Mouse (Mus musculus) liver, adult 2 months (tissue): ENCODE results near the gene Itsn2. TPM values are rescaled to one million over a fixed set of nuclear protein-coding genes. Genes with fewer than 3 reads are reported as not detected.

ENCODE experiments used
- DNase-seq: peaks from one replicate; pipeline ENCODE4 v3.0.0-alpha.2; 2011; ENCODE audit warnings: low read depth, low spot score; ENCODE audit errors: extremely low read depth
- H3K27ac ChIP-seq: fragments of 200-500 bp; replicated peaks from 2 replicates; pipeline ENCODE4 v1.5.1; 2012; ENCODE audit warnings: low read depth, mild to moderate bottlenecking, control low read depth, inconsistent platforms, low read length; ENCODE audit not compliant: insufficient read depth
- H3K27me3 ChIP-seq: fragments of 200-500 bp; 2 replicates; pipeline ENCODE4 v1.6.1; 2012; ENCODE audit warnings: mild to moderate bottlenecking, moderate library complexity, low read length, inconsistent platforms; ENCODE audit not compliant: control insufficient read depth, insufficient read depth
- H3K36me3 ChIP-seq: fragments of 200-500 bp; 2 replicates; pipeline ENCODE4 v1.6.1; 2012; ENCODE audit warnings: low read length, inconsistent platforms; ENCODE audit not compliant: control insufficient read depth, insufficient read depth
- H3K4me1 ChIP-seq: fragments of 200-500 bp; 2 replicates; pipeline ENCODE4 v1.6.1; 2011; ENCODE audit warnings: low read length; ENCODE audit not compliant: control insufficient read depth, insufficient read depth
- H3K4me3 ChIP-seq: fragments of 200-500 bp; 2 replicates; pipeline ENCODE4 v1.5.1; 2011; ENCODE audit warnings: low read depth, mild to moderate bottlenecking, control low read depth, low read length, moderate library complexity; ENCODE audit not compliant: insufficient read depth
- H3K79me2 ChIP-seq: fragments of 200-500 bp; 2 replicates; pipeline ENCODE4 v1.6.1; 2012; ENCODE audit warnings: inconsistent platforms, mild to moderate bottlenecking, low read length, moderate library complexity; ENCODE audit not compliant: control insufficient read depth, insufficient read depth
- H3K9ac ChIP-seq: fragments of 200-500 bp; 2 replicates; pipeline ENCODE4 v1.6.1; 2012; ENCODE audit warnings: low read depth, mild to moderate bottlenecking, control low read depth, inconsistent platforms, low read length
- CTCF ChIP-seq: fragments of 200-500 bp; IDR thresholded peaks from 2 replicates; pipeline ENCODE4 v1.5.1; 2011; ENCODE audit warnings: low read depth, low read length, control low read depth
- POLR2A ChIP-seq: fragments of 200-500 bp; IDR thresholded peaks from 2 replicates; pipeline ENCODE4 v1.6.1; 2011; ENCODE audit warnings: low read length, control low read depth; ENCODE audit not compliant: insufficient read depth; ENCODE audit errors: extremely low read depth
- WGBS: fragments of 180-500 bp; shearing (Covaris S2); methylation state at CpG from one replicate; pipeline ENCODE4 v1.1.7; 2018; 5-methylcytosine and 5-hydroxymethylcytosine counted together
- polyA plus RNA-seq: library from polyadenylated mRNA; depleted of rRNA; stranded (reverse); fragments of >200 nt; gene quantifications from 2 replicates; pipeline ENCODE4 v1.2.3, GENCODE M21; 2012
- total RNA-seq: library from RNA; depleted of rRNA; stranded (reverse); fragments of >200 nt; gene quantifications from 2 replicates; pipeline ENCODE4 v1.2.3, GENCODE M21; 2014

The Itsn2 gene
- total and polyA plus RNA-seq, 2 experiments: 11.6 to 26.8 TPM

DNA sequence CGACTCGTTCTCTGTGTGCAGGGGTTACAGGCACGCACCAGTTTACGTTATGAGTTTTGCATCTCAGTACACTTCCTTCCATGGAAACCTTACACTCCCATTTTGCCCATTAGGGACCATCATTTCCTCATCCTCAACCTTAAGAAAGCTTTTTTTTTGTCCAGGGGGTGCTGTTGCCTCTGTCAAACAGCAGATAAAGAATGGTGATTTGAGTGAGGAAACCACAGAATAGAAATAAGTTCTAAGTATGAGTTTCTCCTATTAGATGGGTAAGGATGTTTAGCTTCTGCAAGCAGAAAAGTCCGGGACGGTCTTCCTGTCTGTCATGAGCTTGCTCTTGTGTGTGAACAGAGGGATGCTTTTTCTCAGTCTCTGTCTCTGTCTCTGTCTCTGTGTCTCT, 413 bp upstream of the Itsn2 start:
- Histone ChIP-seq H3K4me1 (peaks cover 7% of the 10 kb centered on the region; the same call in 1 of the 2 replicates), H3K27ac (no peak overlapping the region), H3K27me3 (no peaks in the 10 kb centered on the region), H3K79me2 (peaks cover 13% of the 10 kb centered on the region; the same call in 1 of the 2 replicates), H3K4me3 (no peak overlapping the region), H3K36me3 (no peaks in the 10 kb centered on the region), H3K9ac (no peak overlapping the region)
- 65% methylated on average over 6 of the region's 6 CpGs for WGBS
- TF ChIP-seq CTCF: no peak
- TF ChIP-seq POLR2A: no peak
- no peak for DNase-seq

DNA sequence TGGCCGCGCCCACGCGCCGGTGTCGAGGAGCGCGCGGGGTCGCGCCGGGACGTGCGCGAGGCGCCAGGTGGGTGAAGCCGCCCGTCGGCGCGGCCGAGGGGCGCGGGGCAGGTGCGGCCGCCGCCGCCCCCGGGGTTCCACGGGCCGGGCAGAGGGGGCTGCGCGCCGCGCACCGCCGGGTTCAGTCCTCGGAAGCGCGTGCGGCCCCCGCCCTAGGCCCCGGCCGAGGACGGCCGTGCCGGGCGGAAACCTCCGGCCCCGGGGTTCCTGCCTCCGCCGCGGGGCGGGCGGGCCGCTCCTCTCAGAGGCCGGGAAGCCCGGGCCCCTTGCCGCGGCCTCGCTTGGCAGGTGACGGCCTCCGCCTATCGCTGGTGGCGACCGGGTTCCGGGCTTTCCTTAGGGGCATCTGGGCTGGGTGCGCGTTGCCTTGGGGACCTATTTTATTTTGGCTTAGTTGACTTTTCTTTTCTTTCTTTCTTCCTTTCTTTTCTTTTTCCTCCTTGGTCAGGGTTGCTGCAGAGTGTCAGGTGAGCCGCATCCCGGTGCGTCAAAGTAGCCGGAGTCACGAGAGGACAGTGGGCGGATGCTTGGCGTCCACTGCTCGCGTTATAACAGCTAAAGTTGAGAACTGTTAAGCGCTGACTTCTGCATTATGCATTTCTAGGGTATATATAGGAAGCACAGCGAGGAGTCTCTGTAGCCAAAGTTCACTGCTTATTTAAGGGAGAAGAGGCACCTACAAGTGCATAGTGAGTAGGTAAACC, 910 bp downstream of the Itsn2 start:
- Histone ChIP-seq H3K27ac (peak overlapping the region; percentile 80), H3K4me1 (peaks cover 7% of the 10 kb centered on the region; the same call in 1 of the 2 replicates), H3K36me3 (no peaks in the 10 kb centered on the region), H3K79me2 (peaks cover 13% of the 10 kb centered on the region; the same call in 1 of the 2 replicates), H3K4me3 (peak overlapping the region; percentile 88), H3K27me3 (no peaks in the 10 kb centered on the region), H3K9ac (peak overlapping the region; percentile 97)
- DNase-seq: peak; percentile 62
- TF ChIP-seq POLR2A (no peak), CTCF (no peak)
- WGBS: under 1% methylated on average over 79 of the region's 80 CpGs

DNA sequence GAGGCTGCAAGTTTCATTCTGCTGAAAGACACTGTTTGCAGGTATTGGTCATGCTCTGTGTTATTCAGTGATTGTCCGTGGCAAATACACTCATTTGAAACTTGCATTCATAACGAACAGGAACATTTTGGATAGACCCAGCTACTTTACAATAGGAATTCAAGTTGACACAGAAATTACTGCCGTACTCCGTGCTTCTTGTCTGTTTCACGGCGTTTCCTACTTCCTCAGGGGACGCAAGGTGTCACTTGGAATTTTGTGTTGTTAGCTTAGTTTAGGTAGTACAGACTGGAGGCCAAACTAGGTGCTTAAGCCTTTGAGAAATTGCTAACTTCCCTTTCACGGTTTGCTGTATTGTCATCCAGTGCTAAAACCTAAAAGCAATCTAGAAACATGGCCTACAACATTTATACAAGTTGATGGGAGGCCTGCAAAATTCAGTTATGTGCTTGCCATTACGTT, 1.5 kb downstream of the Itsn2 start:
- Histone ChIP-seq H3K4me1 (peaks cover 10% of the 10 kb centered on the region), H3K27ac (no peak overlapping the region), H3K79me2 (peaks cover 13% of the 10 kb centered on the region; the same call in 1 of the 2 replicates), H3K27me3 (no peaks in the 10 kb centered on the region), H3K9ac (peak overlapping the region; percentile 97; the same call in 1 of the 2 replicates), H3K36me3 (no peaks in the 10 kb centered on the region), H3K4me3 (peak overlapping the region; percentile 88)
- no peak for DNase-seq
- WGBS: 52% methylated on average over 9 of the region's 9 CpGs
- TF ChIP-seq CTCF (no peak), POLR2A (no peak)

DNA sequence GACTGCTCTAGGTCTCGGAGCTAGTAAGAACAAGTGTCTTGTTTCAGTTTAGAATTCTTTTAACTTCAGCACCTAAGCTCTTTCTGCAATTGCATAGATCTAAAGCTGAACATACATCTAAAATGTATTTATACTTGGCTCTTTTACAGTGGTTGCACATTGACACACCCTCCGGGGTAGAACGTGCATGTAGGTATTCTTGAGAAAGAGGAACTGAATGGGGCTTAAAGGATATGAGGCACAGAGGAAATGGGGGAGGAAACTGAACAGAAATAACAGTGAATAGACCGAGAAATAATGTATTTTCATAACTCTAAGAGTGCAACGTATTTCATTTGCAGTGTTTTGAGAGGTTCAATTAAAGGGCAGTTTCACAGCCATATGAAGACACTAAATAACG, 2.6 kb downstream of the Itsn2 start:
- Histone ChIP-seq H3K4me1 (peaks cover 15% of the 10 kb centered on the region), H3K27me3 (no peaks in the 10 kb centered on the region), H3K27ac (no peak overlapping the region), H3K79me2 (peaks cover 15% of the 10 kb centered on the region; the same call in 1 of the 2 replicates), H3K36me3 (no peaks in the 10 kb centered on the region), H3K9ac (no peak overlapping the region), H3K4me3 (no peak overlapping the region)
- WGBS: 73% methylated on average over 6 of the region's 6 CpGs
- TF ChIP-seq CTCF (no peak), POLR2A (no peak)
- DNase-seq: no peak

DNA sequence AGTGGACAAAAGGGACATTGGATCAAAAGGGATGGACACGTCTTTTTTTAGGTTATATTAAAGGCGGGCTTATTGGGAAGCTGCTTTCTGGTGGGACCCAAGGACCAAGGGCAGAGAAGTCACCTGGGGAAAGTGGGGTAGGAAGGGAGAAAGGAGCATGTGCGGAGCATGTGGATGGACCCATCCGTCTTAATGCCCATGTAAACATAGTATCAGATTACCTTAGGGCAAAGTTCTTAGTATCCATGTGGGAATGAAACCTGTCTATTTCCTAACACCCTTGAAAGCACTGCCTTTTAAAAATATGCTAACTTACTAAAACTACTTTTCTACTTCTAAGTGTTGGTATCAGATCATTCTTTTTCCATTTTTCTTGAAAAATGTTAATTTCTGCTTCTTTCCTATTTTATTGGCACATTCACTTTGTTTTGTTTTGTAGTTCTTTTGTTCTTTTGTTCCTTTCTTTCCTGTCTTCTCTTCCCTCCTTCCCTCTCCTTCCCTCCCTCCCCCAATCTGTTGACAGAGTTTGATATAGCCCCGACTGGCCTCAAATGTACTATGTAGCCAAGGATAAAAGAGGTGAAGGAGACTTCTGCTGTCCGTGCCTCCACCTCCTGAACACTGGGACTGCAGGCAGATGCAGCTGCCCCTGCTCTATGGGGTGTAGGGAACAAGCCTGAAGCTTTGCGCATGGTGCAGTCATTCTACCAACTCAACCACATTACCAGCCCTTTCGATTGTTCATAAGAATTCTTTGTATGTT, 6.4 kb downstream of the Itsn2 start:
- no peak overlapping the region; the same call in 1 of the 2 replicates for H3K27ac ChIP-seq
- no peaks in the 10 kb centered on the region for H3K27me3 ChIP-seq
- H3K4me3 ChIP-seq: no peak overlapping the region
- no peak overlapping the region for H3K9ac ChIP-seq
- WGBS: 47% methylated on average over 8 of the region's 8 CpGs
- H3K4me1 ChIP-seq: peaks cover 15% of the 10 kb centered on the region
- DNase-seq: peak; percentile 85
- H3K79me2 ChIP-seq: peaks cover 20% of the 10 kb centered on the region; the same call in 1 of the 2 replicates
- peaks cover 3% of the 10 kb centered on the region; the same call in 1 of the 2 replicates for H3K36me3 ChIP-seq
- TF ChIP-seq CTCF (no peak), POLR2A (no peak)
